Mouse (Mus musculus): ENCODE data around the gene Slc44a1.

Slc44a1 gene

DNA sequence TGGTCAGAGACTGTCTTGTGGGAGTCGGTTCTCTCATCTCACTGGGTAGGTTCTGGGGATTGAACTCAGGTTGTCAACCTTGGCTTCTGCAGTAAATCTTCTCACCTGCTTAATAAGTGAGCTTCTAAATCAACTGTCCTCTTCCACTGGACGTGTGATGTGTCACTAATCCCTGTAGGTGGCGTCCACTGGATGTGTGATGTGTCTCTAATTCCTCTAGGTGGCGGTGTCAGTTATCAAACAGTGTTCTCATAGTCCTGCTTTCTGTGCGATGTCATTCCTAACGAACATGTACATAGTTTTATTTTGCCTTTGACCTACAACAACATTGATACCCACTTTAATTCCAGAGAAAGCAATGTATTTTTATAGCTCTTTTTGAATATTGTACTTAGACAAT, 160.2 kb downstream of the Slc44a1 start:
- peak; percentile 45 for DNase-seq (ENCODE audit: low read depth, low spot score)

DNA sequence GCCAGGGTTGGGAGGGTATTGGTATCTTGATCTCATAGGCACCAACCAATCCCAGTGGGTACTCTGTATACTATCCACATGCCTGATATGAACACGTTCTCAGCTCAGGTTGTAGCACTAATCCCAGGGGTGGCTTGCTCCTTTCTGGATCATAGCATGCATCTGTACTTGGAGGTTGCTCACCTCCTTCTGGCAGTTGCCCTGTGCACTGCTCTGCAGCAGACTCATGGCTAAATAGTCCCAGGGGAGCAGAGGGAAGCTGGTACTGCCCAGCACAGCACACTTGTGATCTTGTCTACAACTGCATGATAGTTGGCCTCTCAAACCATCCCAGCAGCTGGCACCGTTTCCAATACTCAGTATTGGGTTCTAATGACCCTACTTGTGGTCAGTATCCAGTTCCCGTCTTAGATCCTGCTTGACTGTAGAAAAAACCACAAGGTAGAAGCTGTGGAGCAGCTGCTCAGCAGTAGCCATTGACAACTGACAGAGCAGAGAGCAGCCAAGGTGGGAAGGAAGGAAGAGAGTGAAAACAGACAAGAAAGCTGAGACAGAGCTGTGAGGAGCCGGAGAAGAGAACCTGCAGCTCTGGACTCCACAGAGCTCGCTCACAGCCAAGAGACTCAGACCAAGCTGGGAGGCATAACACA, 174.5 kb downstream of the Slc44a1 start:
- DNase-seq (ENCODE audit: low read depth, low spot score): no peak

DNA sequence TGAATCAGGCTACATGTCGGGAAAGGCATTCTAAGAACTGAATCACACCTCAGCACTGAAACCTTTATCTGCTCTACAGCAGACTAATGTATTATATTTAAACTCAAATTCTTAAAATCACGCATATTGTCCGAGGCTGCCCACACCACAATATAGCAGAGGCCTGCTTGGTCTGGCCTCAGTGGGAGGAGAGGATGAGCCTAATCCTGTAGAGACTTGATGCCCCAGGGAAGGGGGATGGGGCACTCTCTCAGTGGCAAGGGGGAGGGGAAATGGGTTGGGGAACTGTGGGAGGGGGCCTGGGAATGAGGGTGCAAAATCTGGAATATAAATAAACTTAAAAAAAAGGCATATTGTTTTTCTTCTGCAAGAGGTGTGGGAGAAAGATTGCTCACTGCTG, 177.8 kb downstream of the Slc44a1 start:
- DNase-seq (ENCODE audit: low read depth, low spot score): no peak

DNA sequence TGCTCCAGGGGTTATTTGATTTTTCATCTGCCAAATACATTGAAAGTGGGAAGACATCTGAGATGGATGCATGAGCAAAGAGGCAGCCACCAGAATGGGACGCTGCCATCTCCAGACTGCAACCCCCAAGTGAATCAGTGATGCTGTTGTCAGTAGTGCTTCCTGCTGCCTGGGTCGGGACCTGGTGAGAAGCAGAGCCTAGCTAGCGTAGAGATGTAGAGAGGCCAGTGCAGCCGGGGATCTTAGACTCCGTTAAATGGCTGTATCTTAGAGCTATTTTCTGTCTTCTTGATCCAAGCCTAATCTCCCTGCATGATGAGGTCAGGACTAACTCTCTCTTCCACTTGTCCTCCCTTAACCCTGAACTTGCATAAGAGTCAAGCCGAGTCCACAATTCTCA, 179.9 kb downstream of the Slc44a1 start:
- no peak for DNase-seq (ENCODE audit: low read depth, low spot score)

DNA sequence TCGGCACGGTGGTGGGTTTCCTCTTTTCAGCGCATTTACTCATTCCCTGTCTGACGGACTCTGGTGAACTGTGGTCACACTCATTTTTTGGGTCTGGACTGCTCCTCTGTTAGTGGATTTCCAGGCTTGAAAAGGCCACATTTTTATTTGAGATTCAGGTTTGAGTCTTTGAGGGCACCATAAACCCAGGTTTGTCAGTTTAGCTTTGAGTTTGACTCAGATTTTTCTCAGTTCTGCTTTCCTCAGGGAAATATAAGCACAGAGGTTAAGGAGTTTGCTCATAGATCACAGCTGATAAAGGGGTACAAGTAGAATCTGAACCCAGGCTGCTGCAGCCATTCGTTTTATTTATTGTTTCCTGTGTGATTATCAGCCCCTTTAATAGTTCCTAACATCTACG, 180.9 kb downstream of the Slc44a1 start:
- DNase-seq (ENCODE audit: low read depth, low spot score): no peak

DNA sequence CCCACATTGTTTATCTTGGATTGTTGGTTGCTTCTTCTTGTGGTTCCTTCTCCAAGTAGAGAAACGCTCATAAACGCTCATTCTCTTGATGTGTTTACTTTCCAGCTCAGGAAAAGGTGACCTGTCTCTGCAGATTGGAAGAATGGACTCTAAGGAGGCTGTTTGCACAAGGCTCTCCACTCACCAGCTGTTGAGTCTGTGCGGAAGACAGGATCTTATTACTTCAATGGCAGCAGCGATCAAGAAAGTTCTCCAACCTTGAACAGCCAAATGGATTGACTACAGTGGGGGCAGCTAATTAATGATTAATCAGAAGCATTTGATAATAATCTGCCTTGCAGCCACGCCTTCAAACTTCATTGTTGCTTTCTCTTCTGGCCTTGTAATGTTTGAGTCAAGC, 181.3 kb downstream of the Slc44a1 start:
- DNase-seq (ENCODE audit: low read depth, low spot score): no peak

DNA sequence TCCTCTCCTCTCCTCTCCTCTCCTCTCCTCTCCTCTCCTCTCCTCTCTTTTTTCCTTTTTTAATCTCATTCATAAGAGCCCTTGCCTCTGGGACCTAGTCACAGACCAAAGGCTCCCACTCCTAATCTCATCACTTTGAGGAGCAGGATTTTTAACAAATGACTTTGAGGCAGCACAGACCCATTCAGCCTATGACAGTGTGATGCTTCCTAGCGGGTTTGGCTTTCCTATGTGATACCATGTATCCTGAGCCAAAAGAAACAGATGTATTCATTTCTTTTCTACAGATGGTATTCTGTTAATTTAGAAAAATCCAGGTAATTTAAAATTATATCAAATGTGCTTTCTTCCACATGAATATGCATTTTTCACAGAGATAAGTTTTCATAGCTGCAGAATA, 183.5 kb downstream of the Slc44a1 start:
- DNase-seq (ENCODE audit: low read depth, low spot score): no peak

DNA sequence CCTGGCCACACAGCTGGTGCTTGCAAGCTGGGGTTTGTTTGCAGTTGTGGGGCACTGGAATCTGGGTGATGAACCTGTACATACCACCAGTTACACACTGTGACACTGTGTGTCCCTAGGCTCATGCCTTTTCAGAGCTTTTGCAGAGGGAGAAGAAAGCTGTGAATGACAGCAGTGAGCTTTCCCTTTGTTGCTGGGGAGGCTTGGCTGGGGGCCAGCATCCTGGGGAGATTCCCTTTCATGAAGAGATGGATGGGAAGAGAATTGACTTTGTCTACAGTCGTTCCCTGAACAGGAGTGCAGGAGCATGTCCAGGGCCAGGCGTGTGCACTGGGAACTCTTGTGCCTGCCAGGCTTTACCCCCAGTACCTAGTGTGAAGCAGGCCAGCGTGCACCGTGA, 184.6 kb downstream of the Slc44a1 start:
- DNase-seq (ENCODE audit: low read depth, low spot score): no peak

DNA sequence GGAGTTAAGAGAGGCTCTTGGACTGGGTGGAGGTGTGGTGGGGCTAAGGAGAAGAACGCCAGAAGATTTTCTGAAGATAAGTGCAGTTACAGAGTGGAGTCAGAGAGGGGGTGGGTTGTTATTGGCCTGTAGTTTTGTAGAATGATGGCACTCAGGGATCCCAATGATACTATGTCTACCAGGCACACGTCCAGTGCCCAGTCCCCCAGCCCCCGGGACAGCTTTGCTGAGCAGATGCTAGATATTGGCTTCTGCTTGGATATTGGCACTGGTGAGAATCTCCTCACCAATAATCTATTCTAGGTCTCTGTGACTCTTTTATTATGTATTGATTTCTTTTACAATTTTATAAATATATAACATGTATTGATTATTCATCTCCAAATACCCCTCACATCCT, 185.1 kb downstream of the Slc44a1 start:
- no peak for DNase-seq (ENCODE audit: low read depth, low spot score)

DNA sequence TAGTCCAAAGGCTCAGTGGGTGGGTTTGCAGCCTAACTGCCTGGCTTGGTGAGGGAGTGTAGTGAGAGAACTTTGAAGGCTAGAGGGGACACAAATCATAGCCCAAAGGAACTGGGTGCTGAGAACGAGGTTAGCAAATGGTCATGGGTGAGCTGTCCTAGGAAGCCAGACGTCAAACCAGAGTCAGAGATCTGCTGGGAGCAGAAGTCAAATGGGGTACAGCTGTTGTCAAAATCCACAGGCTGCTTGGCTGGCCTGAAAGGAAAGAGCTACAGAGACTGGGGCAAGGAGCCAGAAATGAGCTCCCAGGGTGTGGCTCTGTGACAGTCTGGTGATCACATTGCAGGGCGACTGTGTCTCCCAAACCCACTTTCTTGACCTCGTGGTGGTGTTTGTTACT, 188.7 kb downstream of the Slc44a1 start:
- DNase-seq (ENCODE audit: low read depth, low spot score): no peak

DNA sequence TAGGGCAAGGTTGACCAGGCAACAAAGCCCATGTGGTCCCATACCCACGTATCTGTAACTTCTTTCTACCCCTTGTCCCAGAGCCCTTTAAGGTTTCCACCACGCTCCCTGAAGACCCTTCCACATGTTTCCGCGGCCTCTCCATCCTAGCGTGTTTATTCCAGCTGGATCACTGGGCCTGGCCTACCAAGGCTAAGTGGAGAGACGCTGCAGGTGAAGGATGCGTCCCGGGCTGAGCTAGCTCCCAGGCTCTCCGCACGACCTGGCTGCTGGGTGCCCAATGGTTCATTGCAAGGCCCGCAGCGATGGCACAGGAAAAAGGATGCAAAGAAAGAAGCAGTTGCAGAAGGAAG, 190.7 kb downstream of the Slc44a1 start:
- no peak for DNase-seq (ENCODE audit: low read depth, low spot score)

DNA sequence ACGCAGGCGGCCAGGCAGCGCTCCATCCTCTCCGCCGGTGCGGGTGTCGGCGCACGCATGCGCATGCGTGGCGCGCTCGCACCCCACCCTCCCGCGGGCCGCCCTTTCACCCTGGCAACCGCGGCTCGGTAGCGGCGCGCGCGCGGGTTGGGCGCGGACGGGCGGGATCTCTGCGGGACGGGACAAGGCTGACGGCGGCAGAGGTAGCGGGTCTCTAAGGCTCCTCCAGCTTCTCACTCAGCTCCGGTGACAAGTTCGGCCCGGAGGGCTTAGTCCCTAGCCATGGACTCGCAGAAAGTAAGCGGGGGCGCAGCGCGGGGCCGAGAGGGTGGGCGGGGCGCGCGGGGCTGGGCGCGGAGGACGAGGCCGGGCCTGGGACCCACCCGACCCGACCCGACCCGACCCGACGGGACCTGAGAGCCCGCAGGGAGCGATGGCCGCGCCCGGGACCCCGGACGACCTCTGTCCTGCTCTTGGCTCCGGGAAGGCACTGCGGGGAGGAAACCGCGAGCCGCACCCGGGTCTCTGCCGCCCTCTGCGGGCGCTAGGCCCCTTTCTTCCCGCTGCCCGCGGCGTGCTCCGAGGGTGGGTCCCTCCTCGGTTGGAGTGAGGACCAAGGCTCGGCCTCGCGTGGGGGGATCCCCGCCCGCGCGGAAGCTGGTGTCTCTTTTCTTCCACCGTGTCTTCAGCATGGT, 191.2 kb downstream of the Slc44a1 start, which contains the start of gene Fsd1l:
Gene Fsd1l (plus strand): TSS at position 156 of the 695 bp plus-strand sequence.
- DNase-seq (ENCODE audit: low read depth, low spot score): peak; percentile 63

DNA sequence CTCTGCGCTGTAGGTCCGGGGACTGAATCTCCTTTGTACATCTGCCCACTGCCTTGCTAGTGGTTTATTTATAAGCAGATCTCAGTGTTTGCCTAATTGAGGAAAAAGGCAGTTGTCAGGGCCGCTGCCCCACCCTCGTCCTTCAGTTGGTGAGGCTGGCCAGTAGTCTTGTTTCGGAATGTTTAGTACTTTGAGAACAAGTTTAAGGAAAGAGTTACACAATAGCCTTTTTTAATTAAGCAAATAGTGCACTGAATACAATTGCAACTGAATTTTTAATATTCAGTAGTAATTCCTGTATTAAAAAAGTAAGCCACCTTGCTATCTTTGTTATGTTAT, 191.8 kb downstream of the Slc44a1 start:
- DNase-seq (ENCODE audit: low read depth, low spot score): no peak

DNA sequence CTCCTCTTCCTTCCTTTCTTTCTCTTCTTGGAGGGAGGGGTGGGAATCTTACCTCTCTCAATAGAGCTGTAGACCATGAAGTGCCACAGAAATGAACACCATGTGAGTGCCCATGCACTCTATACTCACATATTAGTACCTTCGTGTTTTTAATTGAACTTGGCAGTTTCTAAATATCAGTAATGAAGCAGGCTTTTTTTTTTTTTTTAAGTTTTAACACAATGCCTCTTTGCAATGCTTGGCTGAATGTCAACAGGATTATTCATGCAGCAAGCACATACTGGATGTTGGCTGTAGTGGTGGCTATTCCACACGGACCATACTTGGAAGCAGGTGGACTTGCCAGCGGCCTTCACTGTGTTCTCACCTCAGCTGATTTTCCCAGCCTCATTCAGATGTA, 195.1 kb downstream of the Slc44a1 start:
- no peak for DNase-seq (ENCODE audit: low read depth, low spot score)

DNA sequence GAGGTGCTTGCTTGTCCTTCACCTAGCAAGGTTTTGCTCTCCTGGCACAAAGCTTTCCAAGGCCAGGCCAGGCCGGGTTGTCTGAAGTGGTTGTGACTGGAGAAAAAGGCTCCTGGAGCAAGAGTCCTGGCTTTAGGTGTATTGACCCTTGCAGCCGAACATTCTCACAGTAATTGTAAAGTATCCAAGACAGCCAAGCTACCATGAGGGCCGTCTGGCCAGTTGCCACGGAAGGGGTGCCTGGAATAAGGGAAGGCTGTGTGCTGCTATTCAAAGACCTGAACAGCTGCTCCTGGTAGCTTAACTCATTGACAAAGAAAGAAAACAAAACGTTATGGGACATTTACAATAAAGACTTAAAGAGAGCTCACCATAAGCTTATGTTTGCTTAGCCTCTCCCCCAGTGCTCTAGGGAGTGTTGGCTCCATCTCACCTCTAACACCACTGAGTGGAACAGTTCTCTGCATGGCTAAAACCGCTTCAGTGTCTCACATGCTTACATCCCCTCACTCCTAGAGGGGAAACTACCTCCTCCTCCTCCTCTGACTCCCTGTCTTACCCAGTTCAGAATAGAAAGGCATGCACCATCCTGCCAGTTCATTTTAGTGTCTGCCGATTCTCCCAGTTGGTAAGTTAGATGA, 197.2 kb downstream of the Slc44a1 start:
- DNase-seq (ENCODE audit: low read depth, low spot score): no peak

DNA sequence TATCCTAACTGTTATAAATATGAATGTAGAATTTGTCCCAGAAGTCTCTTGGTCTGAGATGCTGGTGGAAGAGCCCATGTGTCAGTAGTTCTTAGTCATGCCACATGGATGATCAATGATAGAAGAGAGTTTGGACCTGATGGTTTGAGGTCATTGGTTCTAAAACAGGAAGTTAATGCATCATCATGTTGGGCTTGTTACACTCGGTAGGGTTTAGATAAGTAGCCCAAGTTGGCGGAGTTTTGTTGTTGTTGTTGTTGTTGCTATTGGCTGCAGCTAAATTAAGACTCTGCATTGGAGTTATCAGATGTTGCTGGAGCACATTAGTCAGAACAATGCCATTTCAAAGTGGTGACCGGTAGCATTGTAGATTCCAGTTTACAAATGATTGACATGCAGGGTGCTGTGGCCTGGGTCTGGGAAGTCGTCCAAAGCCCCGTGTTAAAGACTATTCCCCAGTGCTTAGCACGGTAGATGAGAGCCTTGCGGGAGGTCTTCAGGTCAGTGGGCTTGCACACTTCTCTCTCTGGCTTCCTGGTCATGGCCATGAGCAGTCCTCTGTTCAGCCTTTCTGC, 198.4 kb downstream of the Slc44a1 start:
- DNase-seq (ENCODE audit: low read depth, low spot score): no peak

DNA sequence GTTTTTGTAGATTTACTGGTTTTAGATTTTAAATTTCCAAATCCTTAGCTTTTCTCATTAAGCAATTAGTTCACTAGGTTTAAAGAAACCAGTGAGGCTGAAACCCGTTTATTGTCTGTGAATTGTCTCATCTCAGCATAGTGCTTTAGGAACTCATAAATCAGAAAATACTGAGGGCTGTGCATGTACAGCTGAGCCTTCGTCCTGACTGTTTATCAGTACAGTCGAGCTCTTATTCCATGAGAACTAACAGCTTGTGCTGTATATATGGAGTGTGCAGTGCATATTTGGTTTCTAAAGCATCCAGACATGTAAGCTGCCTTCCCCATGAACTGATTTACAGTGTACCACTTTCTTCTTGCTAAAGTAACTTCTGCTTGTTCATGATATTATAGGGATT, 217.8 kb downstream of the Slc44a1 start:
- no peak for DNase-seq (ENCODE audit: low read depth, low spot score)

DNA sequence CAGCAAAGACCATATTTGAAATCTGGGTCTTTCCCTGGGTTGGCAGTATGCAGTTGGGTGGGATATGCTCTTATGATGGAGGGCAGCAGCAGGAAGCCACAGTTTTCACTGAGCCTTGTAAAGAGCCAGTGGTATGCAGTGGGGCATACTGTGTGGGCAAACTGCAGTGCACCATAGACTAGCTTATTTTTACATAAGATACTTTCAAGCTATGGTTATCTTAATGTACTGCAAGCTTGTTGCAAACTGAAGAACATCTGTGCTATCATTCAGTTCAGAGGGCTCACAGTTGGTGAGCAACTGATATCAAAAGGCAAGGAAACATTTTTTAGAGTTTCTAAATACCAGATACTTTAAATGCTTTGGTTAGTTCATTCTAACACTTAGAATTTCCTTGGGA, 220.5 kb downstream of the Slc44a1 start:
- no peak for DNase-seq (ENCODE audit: low read depth, low spot score)

All from retina, adult 2 months (tissue).